Mouse (Mus musculus): Measurements from ENCODE around the gene Il17c.

- TF ChIP-seq POLR2A (IDR thresholded peaks at IDR 0.05; ENCODE audit: insufficient read depth, low read length) (no peak), CTCF (IDR thresholded peaks at IDR 0.05; ENCODE audit: low read depth, low read length) (peak; percentile 49), EP300 (IDR thresholded peaks at IDR 0.05; ENCODE audit: insufficient read depth, low read depth, low read length) (no peak)
Observed at GRCm38 (mm10) chr8:122435375-122435774, 13.6 kb downstream of the Il17c start.
